Mouse (Mus musculus) limb, embryonic 11.5 days (tissue): ENCODE data around the gene Smap2. TPM values are rescaled to one million over a fixed set of nuclear protein-coding genes. Genes with fewer than 3 reads are reported as not detected.

Experiments used
- ATAC-seq: fragments of 200-750 bp; cut with Nextera tagmentation; 2 replicates; pipeline ENCODE4 v1.8.0; 2017; ENCODE audit warnings: low read depth; ENCODE audit not compliant: insufficient number of reproducible peaks, low FRiP score, low TSS enrichment
- DNase-seq: peaks from one replicate; pipeline ENCODE4 v3.0.0-alpha.2; 2015; ENCODE audit warnings: low spot score
- H3K27ac ChIP-seq: fragments of 300-500 bp; sonication (generic); replicated peaks from 2 replicates; pipeline ENCODE4 v1.5.1; 2014; ENCODE audit warnings: low read depth, mild to moderate bottlenecking, low read length
- H3K27me3 ChIP-seq: fragments of 300-500 bp; sonication (generic); 2 replicates; pipeline ENCODE4 v1.6.1; 2014; ENCODE audit warnings: mild to moderate bottlenecking, low read length, mixed read lengths; ENCODE audit not compliant: control insufficient read depth, insufficient read depth
- H3K36me3 ChIP-seq: fragments of 300-500 bp; sonication (generic); 2 replicates; pipeline ENCODE4 v1.6.1; 2014; ENCODE audit warnings: mild to moderate bottlenecking, low read length, moderate library complexity, mixed read lengths; ENCODE audit not compliant: control insufficient read depth, insufficient read depth
- H3K4me1 ChIP-seq: fragments of 300-500 bp; sonication (generic); 2 replicates; pipeline ENCODE4 v1.6.1; 2014; ENCODE audit warnings: low read length, mixed read lengths; ENCODE audit not compliant: control insufficient read depth, insufficient read depth
- H3K4me2 ChIP-seq: fragments of 300-500 bp; sonication (generic); 2 replicates; pipeline ENCODE4 v1.6.1; 2014; ENCODE audit warnings: low read depth, mild to moderate bottlenecking, moderate library complexity; ENCODE audit not compliant: severe bottlenecking
- H3K4me3 ChIP-seq: fragments of 300-500 bp; sonication (generic); 2 replicates; pipeline ENCODE4 v1.5.1; 2014; ENCODE audit warnings: low read depth, low read length
- H3K9ac ChIP-seq: fragments of 300-500 bp; sonication (generic); 2 replicates; pipeline ENCODE4 v1.6.1; 2014; ENCODE audit warnings: mild to moderate bottlenecking, low read length
- H3K9me3 ChIP-seq: fragments of 300-500 bp; sonication (generic); 2 replicates; pipeline ENCODE4 v1.6.1; 2016; ENCODE audit warnings: low read length; ENCODE audit not compliant: control insufficient read depth
- WGBS: fragments of 180-500 bp; shearing (Covaris S2); extraction: QIAGEN DNeasy Blood & Tissue Kit; methylation state at CpG from one replicate; pipeline ENCODE4 v1.1.7; 2014; 5-methylcytosine and 5-hydroxymethylcytosine counted together
- polyA plus RNA-seq: library from polyadenylated mRNA; unstranded; fragments of >200 nt; fragmentation: Nextera tagmentation; extraction: Ambion mirVana; gene quantifications from 2 replicates; pipeline ENCODE4 v1.2.1, GENCODE M21; 2014

Smap2 gene
- polyA plus RNA-seq, 1 experiment from 2014 or later = 14.3 TPM

DNA sequence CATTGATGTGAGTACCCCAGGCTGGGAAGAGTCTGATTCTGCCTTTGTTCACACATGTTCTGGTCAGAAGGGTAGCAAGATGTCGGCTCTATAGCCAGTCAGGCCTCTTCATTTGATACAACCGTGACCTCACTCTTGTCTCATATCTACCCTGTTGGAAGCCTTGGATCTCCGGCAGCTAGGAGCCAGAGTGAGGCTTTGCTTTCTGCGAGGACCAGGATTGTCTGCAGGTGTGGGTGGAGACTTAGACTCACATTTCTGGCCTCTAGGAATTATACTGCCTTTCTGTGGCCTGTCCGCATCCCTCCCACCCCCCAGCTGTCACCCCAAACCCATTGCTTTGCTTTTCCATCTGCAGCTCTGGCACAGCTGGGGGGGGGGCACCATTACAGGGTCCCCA lies 25.4 kb upstream of the Smap2 start:
- Histone ChIP-seq H3K4me1 (peaks cover 10% of the 10 kb centered on the region), H3K9me3 (no peaks in the 10 kb centered on the region), H3K9ac (no peak overlapping the region), H3K27me3 (peaks cover 29% of the 10 kb centered on the region), H3K4me3 (no peak overlapping the region), H3K36me3 (no peaks in the 10 kb centered on the region), H3K4me2 (peak overlapping the region; percentile 7; the same call in 1 of the 2 replicates), H3K27ac (peak overlapping the region; percentile 88; the same call in 1 of the 2 replicates)
- WGBS = 51% methylated on average over 5 of the region's 5 CpGs
- ATAC-seq (no peak), DNase-seq (no peak)

DNA sequence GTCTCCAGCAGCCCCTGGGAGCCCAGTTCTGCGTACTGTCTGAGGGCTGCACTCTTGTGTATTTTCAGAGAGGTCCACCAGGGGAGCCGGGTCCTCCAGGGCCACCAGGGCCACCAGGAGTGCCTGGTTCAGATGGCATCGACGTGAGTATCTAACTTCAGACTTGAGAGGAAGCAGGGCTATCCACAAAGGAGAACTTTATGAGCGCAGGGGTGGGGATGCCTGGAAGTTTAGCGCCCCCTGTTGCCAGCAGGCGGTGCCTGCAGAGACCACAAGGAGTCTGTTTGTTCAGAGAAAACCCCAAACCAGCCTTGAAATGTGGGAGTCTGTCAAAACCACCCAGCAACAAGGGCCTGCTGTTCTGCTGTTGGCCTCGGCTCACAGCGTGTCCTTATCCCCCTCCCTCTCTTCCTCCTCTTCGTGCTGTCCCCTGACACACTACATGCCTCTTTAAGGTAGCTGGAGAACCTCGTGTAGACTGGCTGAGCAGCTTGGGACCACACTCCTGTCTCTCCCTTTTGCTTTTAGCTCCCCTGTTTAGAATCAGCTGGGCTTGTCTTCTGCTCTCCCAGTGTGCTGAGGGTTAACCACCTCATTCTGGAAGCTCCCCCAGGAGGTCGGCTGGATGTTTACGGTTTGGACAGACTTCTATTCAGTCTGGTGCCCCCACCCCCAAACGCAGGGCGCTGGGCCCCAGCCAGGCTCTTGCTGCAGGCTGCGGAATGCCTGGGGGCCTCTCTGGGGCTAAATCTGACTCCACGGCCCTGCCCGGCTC lies 24.0 kb upstream of the Smap2 start:
- ATAC-seq (peak; percentile 68), DNase-seq (peak; percentile 82)
- Histone ChIP-seq H3K4me2 (peak overlapping the region; percentile 71), H3K4me3 (0 out of 2 replicates have a peak overlapping the region, but pooled peaks have one; percentile 6), H3K9ac (peak overlapping the region; percentile 28), H3K9me3 (no peaks in the 10 kb centered on the region), H3K36me3 (no peaks in the 10 kb centered on the region), H3K27ac (peak overlapping the region; percentile 88), H3K4me1 (peaks cover 10% of the 10 kb centered on the region), H3K27me3 (peaks cover 29% of the 10 kb centered on the region)
- 9% methylated on average over 18 of the region's 18 CpGs for WGBS

DNA sequence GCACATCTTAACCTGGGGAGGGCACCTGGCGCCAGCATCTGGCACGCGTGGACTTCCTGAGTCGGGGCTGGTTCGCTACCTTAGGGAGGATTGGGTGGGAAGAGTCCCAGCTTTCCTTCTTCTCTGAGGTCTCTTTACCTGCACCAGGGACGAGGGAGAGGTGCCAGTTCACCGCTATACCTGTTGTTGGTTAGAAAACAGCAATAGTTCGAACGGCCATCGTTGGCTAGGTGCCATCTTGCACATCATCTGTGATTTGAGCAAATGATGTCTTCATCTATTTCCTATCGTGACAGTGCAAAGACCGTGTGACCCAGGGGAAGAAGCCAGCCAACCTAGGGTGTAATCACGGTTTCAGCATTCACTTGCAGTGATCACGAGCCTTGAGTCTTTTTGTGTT lies 23.3 kb upstream of the Smap2 start:
- DNase-seq (no peak), ATAC-seq (no peak)
- no peaks in the 10 kb centered on the region for H3K9me3 ChIP-seq
- peaks cover 10% of the 10 kb centered on the region for H3K4me1 ChIP-seq
- no peaks in the 10 kb centered on the region for H3K36me3 ChIP-seq
- peak overlapping the region; percentile 73 for H3K9ac ChIP-seq
- H3K4me3 ChIP-seq = peak overlapping the region; percentile 41
- peaks cover 29% of the 10 kb centered on the region for H3K27me3 ChIP-seq
- peak overlapping the region; percentile 88 for H3K27ac ChIP-seq
- H3K4me2 ChIP-seq = peak overlapping the region; percentile 71; the same call in 1 of the 2 replicates
- WGBS = 62% methylated on average over 14 of the region's 14 CpGs

DNA sequence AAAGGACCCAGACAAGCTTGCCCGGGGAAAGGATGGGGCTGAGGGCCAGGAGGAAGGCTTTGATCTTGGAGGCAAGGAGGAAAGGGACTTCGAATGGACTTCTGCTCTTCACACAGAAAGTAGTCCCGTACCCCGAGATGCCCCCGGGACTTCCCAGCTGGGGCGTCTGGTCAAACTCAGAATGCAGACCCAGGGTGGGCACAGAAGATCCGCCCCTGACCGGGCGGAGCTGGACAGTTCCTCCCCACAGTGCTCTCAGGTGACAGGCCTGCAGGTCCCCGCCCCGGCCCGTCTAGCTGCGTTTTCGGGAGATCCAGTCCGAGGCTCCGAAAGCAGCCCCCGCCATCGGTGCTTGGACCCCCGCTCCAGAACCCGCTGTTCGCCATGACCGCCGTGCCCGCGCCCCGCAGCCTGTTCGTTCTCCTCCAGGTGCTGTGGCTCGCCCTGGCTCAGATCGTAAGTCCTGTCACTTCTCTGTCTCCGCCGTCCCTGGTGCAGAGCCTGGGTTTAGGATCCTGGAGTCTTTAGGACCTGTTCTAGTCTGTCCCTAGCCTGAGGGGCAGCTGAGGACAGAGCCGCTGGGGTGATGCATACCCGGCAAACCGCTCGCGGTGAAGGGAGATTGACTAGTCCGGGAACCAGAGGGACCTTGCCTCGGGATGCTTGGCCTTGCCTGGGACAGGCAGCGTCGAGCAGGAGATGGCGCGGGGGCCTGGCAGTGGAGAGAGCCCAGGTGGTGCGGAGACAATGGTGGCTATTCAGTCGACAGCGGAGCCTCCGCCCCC lies 22.5 kb upstream of the Smap2 start, which contains the start of gene Col9a2:
Gene Col9a2, plus strand, starts transcription at position 55 of the 785 bp plus-strand sequence.
- peak within 1 kb of the TSS; percentile 73 for H3K9ac ChIP-seq
- peak within 1 kb of the TSS; percentile 41 for H3K4me3 ChIP-seq
- 3% methylated on average over 46 of the region's 46 CpGs for WGBS
- peak within 1 kb of the TSS; percentile 36; the same call in 1 of the 2 replicates for H3K27ac ChIP-seq
- no peak for ATAC-seq
- peak; percentile 54 for DNase-seq
- no peaks in the 10 kb centered on the region for H3K36me3 ChIP-seq
- H3K9me3 ChIP-seq = no peaks in the 10 kb centered on the region
- peaks cover 29% of the 10 kb centered on the region for H3K27me3 ChIP-seq
- H3K4me1 ChIP-seq = peaks cover 10% of the 10 kb centered on the region
- peak within 1 kb of the TSS; percentile 71 for H3K4me2 ChIP-seq

DNA sequence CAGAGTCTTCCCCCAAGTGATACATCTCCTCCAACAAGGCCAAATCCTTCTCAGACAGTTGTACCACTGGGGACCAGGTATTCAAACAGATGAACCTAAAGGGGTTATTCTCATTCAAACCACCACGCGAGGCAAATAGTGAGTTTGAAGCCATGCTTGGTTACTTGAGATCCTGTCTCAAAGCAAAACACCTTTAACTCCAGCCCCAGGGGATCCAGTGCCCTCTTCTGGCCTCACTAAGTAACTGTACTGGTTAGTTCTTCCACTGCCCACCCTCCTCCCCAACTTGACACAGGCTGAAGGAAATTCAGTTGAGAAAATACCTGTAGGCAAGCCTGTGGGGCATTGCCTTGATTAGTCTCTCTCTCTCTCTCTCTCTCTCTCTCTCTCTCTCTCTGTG lies 16.0 kb upstream of the Smap2 start:
- DNase-seq = no peak
- Histone ChIP-seq H3K9ac (no peak overlapping the region), H3K36me3 (no peaks in the 10 kb centered on the region), H3K4me3 (no peak overlapping the region), H3K9me3 (no peaks in the 10 kb centered on the region), H3K4me1 (no peaks in the 10 kb centered on the region), H3K4me2 (no peak overlapping the region), H3K27me3 (peaks cover 3% of the 10 kb centered on the region; the same call in 1 of the 2 replicates), H3K27ac (no peak overlapping the region)
- ATAC-seq = no peak
- 61% methylated on average over 2 of the region's 2 CpGs for WGBS

DNA sequence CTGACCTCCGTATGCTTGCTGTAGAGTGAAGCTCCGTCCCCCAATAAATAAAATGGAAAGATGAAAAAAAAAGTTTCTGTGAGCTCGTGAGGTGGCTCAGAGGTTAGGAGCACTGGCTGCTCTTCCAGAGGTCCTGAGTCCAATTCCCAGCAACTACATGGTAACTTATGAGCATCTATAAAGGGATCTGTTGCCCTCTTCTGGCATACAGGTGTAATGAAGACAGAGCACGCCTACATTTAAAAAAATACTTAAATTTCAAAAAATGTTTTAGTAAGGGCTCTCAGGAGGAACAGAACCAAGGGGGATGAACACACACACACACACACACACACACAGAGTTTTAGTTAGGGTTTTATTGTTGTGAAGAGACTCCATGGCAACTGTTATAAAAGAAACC lies 14.4 kb upstream of the Smap2 start:
- no peak for ATAC-seq

DNA sequence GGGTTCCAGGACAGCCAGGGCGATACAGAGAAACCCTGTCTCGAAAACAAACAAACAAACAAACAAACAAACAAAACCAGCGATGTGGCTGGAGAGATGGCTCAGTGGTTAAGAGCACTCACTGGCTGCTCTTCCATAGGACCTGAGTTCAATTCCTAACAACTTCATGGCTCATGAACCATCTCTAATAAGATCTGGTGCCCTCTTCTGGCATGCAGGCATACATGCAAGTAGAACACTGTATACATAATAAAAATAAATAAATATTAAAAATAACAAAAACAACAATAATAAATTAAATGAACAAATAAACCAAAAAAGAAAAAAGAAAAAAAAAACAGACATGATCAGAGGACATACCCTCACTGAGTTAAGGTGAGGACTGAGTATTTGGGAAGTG lies 12.6 kb upstream of the Smap2 start:
- no peak for DNase-seq
- no peak overlapping the region for H3K9ac ChIP-seq
- no peaks in the 10 kb centered on the region for H3K36me3 ChIP-seq
- H3K27ac ChIP-seq = no peak overlapping the region
- H3K4me3 ChIP-seq = no peak overlapping the region
- ATAC-seq = no peak
- WGBS = 71% methylated on average over 3 of the region's 3 CpGs
- H3K27me3 ChIP-seq = no peaks in the 10 kb centered on the region
- H3K9me3 ChIP-seq = no peaks in the 10 kb centered on the region
- no peaks in the 10 kb centered on the region for H3K4me1 ChIP-seq
- H3K4me2 ChIP-seq = no peak overlapping the region

More for the DNA sequence above, 14.4 kb upstream of the Smap2 start:
- Histone ChIP-seq H3K4me1 (no peaks in the 10 kb centered on the region), H3K36me3 (no peaks in the 10 kb centered on the region), H3K4me3 (no peak overlapping the region), H3K9ac (no peak overlapping the region), H3K9me3 (no peaks in the 10 kb centered on the region), H3K27ac (no peak overlapping the region), H3K27me3 (no peaks in the 10 kb centered on the region), H3K4me2 (no peak overlapping the region)
- DNase-seq = no peak
- WGBS = 53% methylated on average over 4 of the region's 4 CpGs

DNA sequence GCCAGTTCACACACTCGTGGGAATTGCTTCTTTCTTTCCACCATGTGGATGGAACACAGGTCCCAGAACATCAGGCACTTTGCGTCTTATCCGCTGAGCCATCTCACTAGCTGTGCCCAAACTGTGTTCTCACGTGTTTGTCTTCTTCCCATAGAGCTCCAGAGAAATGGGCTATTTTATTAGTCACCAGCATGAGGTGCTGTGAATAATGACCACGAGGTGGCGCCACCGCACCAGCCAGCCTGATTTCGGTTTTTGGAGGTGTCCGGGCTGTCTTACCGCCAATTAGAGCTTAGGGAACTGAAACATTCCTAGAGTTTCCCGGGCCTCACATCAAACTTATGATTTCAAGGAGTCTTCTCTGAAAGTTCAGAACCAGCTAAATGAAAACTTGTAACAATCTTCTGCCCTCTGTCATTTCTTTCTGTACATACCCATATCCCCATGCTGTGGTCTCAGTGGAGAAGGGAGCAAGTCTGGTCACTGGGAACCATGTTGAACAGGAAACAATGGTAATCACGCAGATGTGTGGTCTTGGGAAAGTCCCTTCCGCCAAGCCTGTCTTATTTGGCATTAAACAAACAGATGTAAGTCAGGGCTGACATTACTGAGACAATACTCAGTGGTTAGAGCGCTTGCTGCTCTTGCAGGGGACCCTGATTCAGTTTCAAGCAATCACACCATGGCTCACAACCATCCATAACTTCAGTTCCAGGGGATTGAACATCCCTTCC lies 11.8 kb upstream of the Smap2 start:
- Histone ChIP-seq H3K9ac (no peak overlapping the region), H3K36me3 (no peaks in the 10 kb centered on the region), H3K27me3 (no peaks in the 10 kb centered on the region), H3K9me3 (no peaks in the 10 kb centered on the region), H3K4me1 (no peaks in the 10 kb centered on the region), H3K4me2 (no peak overlapping the region), H3K4me3 (no peak overlapping the region), H3K27ac (no peak overlapping the region)
- ATAC-seq (no peak), DNase-seq (peak; percentile 79)
- WGBS = 31% methylated on average over 14 of the region's 14 CpGs
